Mouse (Mus musculus) kidney, adult 2 months (tissue): ENCODE measurements around the gene Cntnap1.

Experiments
- CTCF ChIP-seq: fragments of 200-500 bp; conservative IDR thresholded peaks from 2 replicates; pipeline ENCODE4 v1.5.1; 2011; ENCODE audit warnings: low read depth, mild to moderate bottlenecking, control low read depth, low read length, moderate library complexity, mixed read lengths; ENCODE audit not compliant: insufficient read depth, insufficient read length
- POLR2A ChIP-seq: fragments of 200-500 bp; IDR thresholded peaks from one replicate; pipeline ENCODE4 v1.6.1; 2011; ENCODE audit warnings: low read depth, low read length, control low read depth

DNA sequence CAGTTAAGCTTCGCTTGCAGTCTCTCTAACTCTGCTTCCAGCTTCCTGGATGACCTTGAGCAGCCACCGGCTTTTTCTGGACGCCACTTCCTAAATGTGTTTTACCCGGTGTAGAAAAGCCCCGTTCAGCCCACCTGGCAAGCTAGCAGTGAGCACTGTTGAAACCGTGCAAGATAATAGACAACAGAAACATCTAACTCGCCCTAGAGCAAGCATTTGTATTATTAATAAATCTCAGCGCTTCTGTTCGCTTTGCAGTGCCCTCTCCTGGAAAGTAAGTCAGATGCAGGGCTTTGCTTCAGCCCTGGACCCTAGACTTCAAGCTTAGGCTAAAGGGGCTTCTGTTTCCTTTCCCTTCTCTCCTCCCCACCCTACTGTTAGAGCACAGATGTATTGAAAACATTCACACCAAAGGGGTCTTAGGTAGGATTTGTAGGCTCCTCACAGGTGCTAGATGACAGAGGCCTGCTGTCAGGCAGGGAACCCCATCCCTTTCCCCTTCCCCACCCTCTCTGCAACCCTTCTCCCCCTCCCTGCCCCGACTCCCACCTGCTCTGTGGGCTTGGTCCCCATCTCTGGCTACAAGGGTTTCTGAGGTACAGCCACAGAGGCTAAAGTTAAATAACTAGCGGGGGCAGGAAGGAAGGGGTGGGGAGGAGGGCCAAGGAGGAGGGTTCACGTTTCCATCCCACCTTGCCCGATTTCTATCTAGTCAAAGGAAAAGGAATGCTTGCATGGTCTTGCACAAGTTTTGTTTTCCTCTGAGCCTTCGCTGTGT is 4.7 kb downstream of the Cntnap1 start, which contains the start of gene Ccr10:
- TF ChIP-seq CTCF (peak; percentile 42), POLR2A (no peak)
